Comparison of ENCODE assay signal across 8 mouse cellular contexts in the genomic region with DNA sequence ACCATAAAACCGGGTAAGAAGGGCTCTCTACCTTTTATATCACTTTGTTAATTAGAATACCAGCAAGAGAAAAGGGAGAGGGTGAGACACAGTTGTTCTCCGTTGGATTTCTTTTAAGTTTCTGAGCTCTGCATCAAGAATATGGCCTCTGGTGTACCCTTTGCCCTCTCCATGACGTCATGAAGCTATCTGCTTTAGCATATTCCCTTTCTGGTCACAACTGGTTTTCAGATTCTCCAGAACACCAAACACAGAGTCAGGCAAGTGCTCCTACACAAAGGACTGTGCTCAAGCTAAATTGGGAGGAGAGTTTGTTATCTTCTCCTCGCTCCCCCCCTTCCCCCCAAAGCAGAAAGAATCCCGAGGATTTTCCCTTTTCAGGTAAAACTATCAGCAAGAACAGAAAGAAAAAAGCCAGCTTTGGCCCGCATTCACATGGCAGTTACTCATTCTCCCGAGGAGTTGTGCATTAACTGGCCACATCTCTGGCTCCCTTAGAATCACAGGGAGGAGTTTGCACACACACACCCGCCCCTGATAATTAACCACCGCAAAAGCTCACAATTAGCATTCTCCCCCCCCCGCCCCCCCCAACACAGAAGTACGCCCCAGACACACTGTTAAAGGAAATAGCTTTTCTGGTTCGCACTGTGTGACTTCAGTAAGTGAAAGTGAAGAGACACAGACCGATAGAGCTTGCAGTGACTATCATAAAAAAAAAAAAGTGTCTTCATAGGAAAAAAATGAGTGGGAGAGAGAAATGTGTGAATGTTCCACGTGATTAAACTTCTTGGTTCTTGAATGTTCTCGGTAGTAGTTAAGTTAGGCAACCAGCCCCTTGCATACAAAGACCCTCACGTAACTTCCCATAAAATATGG. TPM values are rescaled to one million over a fixed set of nuclear protein-coding genes. Genes with fewer than 3 reads are reported as not detected.
DNase-seq lines count a peak whose midpoint lies in the region; ATAC-seq lines count a peak whose summit lies in the region.

No protein-coding gene starts in this region.

- no peak overlapping the region for H3K27ac ChIP-seq in heart, embryonic 12.5 days (ENCODE audit: poor library complexity, severe bottlenecking)
- H3K27ac ChIP-seq in embryonic facial prominence, embryonic 13.5 days, result 0 out of 2 replicates have a peak overlapping the region, but pooled peaks have one; percentile 87
- H3K27ac ChIP-seq in midbrain, embryonic 14.5 days (replicated peaks; ENCODE audit: low read depth, low read length), result no peak overlapping the region; the same call in 1 of the 2 replicates

- peak overlapping the region; percentile 67 for H3K9ac ChIP-seq in heart, embryonic 12.5 days
- peak overlapping the region; percentile 75 for H3K9ac ChIP-seq in embryonic facial prominence, embryonic 13.5 days
- peak overlapping the region; percentile 60 for H3K9ac ChIP-seq in midbrain, embryonic 14.5 days (replicated peaks; ENCODE audit: low read length)

- H3K4me2 ChIP-seq in heart, embryonic 12.5 days, result peak overlapping the region; percentile 97
- H3K4me2 ChIP-seq in embryonic facial prominence, embryonic 13.5 days, result peak overlapping the region; percentile 87
- peak overlapping the region; percentile 80 for H3K4me2 ChIP-seq in midbrain, embryonic 14.5 days (ENCODE audit: low read length)

- H3K4me3 ChIP-seq in heart, embryonic 12.5 days, result peak overlapping the region; percentile 65
- peak overlapping the region; percentile 65 for H3K4me3 ChIP-seq in embryonic facial prominence, embryonic 13.5 days
- peak overlapping the region; percentile 63 for H3K4me3 ChIP-seq in midbrain, embryonic 14.5 days (replicated peaks; ENCODE audit: low read depth, low read length)

- H3K4me1 ChIP-seq in heart, embryonic 12.5 days (replicated peaks), result peaks cover 12% of the 10 kb centered on the region
- H3K4me1 ChIP-seq in embryonic facial prominence, embryonic 13.5 days, result peaks cover 20% of the 10 kb centered on the region
- peaks cover 7% of the 10 kb centered on the region for H3K4me1 ChIP-seq in midbrain, embryonic 14.5 days (ENCODE audit: control insufficient read depth, insufficient read depth, low read length)

- H3K27me3 ChIP-seq in heart, embryonic 12.5 days (replicated peaks), result peaks cover 9% of the 10 kb centered on the region
- H3K27me3 ChIP-seq in embryonic facial prominence, embryonic 13.5 days, result peaks cover 9% of the 10 kb centered on the region
- H3K27me3 ChIP-seq in midbrain, embryonic 14.5 days (ENCODE audit: control insufficient read depth, insufficient read depth, low read length), result peaks cover 5% of the 10 kb centered on the region; the same call in 1 of the 2 replicates

- no peaks in the 10 kb centered on the region for H3K36me3 ChIP-seq in heart, embryonic 12.5 days
- H3K36me3 ChIP-seq in embryonic facial prominence, embryonic 13.5 days, result no peaks in the 10 kb centered on the region
- H3K36me3 ChIP-seq in midbrain, embryonic 14.5 days (ENCODE audit: control insufficient read depth, insufficient read depth, low read length), result no peaks in the 10 kb centered on the region

- H3K9me3 ChIP-seq in heart, embryonic 12.5 days (replicated peaks), result no peaks in the 10 kb centered on the region
- H3K9me3 ChIP-seq in embryonic facial prominence, embryonic 13.5 days, result no peaks in the 10 kb centered on the region
- H3K9me3 ChIP-seq in midbrain, embryonic 14.5 days (ENCODE audit: control insufficient read depth, low read length), result no peaks in the 10 kb centered on the region

- ATAC-seq in heart, embryonic 12.5 days (ENCODE audit: insufficient number of reproducible peaks, low FRiP score), result no peak
- ATAC-seq in embryonic facial prominence, embryonic 13.5 days (ENCODE audit: insufficient number of reproducible peaks, insufficient read depth, low FRiP score, low TSS enrichment, low read depth), result no peak
- ATAC-seq in midbrain, embryonic 14.5 days (ENCODE audit: low FRiP score, low TSS enrichment), result no peak

- DNase-seq in heart, adult 11 months, result no peak
- DNase-seq in kidney, adult 8-10 months, result peak; percentile 71 to 80
- peak; percentile 39 for DNase-seq in midbrain, embryonic 14.5 days
- no peak for DNase-seq in left cerebral cortex, adult 8-10 months (ENCODE audit: low spot score in 2 of 2)
- DNase-seq in cerebellum, postnatal 10 days, result no peak
- DNase-seq in ovary, postnatal 14 days (ENCODE audit: low spot score), result no peak

- 5% methylated on average over 16 of the region's 16 CpGs for WGBS in heart, embryonic 12.5 days
- 4% methylated on average over 16 of the region's 16 CpGs for WGBS in embryonic facial prominence, embryonic 13.5 days
- 5% methylated on average over 16 of the region's 16 CpGs for WGBS in midbrain, embryonic 14.5 days

RNA-seq across cellular contexts. Expression of a gene that starts 1.8 kb away (rescaled TPM):
- polyA plus RNA-seq in heart, embryonic 12.5 days (2016; fragmentation: Nextera tagmentation; extraction: Ambion mirVana), result 2.7 and 2.8 TPM in 2 replicates
- polyA plus RNA-seq in embryonic facial prominence, embryonic 13.5 days (2015; fragmentation: Nextera tagmentation; extraction: Ambion mirVana), result 16.7 and 19.8 TPM in 2 replicates
- polyA plus RNA-seq in midbrain, embryonic 14.5 days (2014; fragmentation: Nextera tagmentation; extraction: Ambion mirVana), result 11.1 and 11.4 TPM in 2 replicates
- 10 to 100 TPM; 17.0 to 21.4 (median 19.0) TPM for total RNA-seq in left cerebral cortex, adult 8-10 months (2022)

Comparison
In these comparisons a context has a peak if more than half of its experiments do, and no peak if none do; other contexts are left out.
1. DNase-seq: peak in kidney, adult 8-10 months (2 of 2) and midbrain, embryonic 14.5 days (single experiment); none in heart, adult 11 months (single experiment), left cerebral cortex, adult 8-10 months (0 of 2), cerebellum, postnatal 10 days (0 of 2) and ovary, postnatal 14 days (single experiment).
2. Peak in every context shown above with its lines, with median percentiles within 50 percentile points of each other: H3K4me2 ChIP-seq, H3K4me3 ChIP-seq and H3K9ac ChIP-seq.